Mouse (Mus musculus): ENCODE measurements around the gene Mfn2. TPM values are rescaled to one million over a fixed set of nuclear protein-coding genes. Genes with fewer than 3 reads are reported as not detected.

The Mfn2 gene
- polyA plus RNA-seq, 2 experiments, result 8.6 to 9.2 TPM

- peaks cover 3 to 31% of the 10 kb centered on the region in 2 experiments; a peak in 3 of 4 replicates for H3K4me1 ChIP-seq (replicated peaks; ENCODE audit: control insufficient read depth in 2 of 2, insufficient read depth in 2 of 2, low read length in 1 of 2)
- DNase-seq (ENCODE audit: low read depth in 3 of 3, low spot score in 3 of 3), result no peak
- no peak overlapping the region for H3K4me3 ChIP-seq (ENCODE audit: insufficient read depth in 1 of 2, low read depth in 2 of 2, low read length in 2 of 2)
- no peak overlapping the region for H3K27ac ChIP-seq
- no peak overlapping the region for H3K9ac ChIP-seq (replicated peaks)
- H3K27me3 ChIP-seq (ENCODE audit: control insufficient read depth, insufficient read depth, low read length), result no peaks in the 10 kb centered on the region; the same call in 1 of the 2 replicates
- no peaks in the 10 kb centered on the region for H3K9me3 ChIP-seq (ENCODE audit: control insufficient read depth, low read length)
- ATAC-seq (ENCODE audit: insufficient read depth), result no peak
- H3K4me2 ChIP-seq (ENCODE audit: low read depth), result no peak overlapping the region
- TF ChIP-seq EP300 (IDR thresholded peaks at IDR 0.05; ENCODE audit: low read depth) (no peak), CTCF (IDR thresholded peaks at IDR 0.05; ENCODE audit: low read depth) (no peak)
- WGBS (ENCODE audit: insufficient replicate concordance), result 52% methylated on average over 5 of the region's 5 CpGs
- no peaks in the 10 kb centered on the region for H3K36me3 ChIP-seq (replicated peaks; ENCODE audit: control insufficient read depth, insufficient read depth, low read depth)
Observed at GRCm38 (mm10) chr4:147937486-147937885, 33.0 kb upstream of the Mfn2 start.

- WGBS (ENCODE audit: insufficient replicate concordance), result 40% methylated on average over 3 of the region's 3 CpGs
- no peak for DNase-seq (ENCODE audit: low read depth in 3 of 3, low spot score in 3 of 3)
- peak overlapping the region; percentile 38; the same call in 1 of the 2 replicates for H3K9ac ChIP-seq (replicated peaks)
- no peaks in the 10 kb centered on the region for H3K9me3 ChIP-seq (ENCODE audit: control insufficient read depth, low read length)
- no peaks in the 10 kb centered on the region; the same call in 1 of the 2 replicates for H3K27me3 ChIP-seq (ENCODE audit: control insufficient read depth, insufficient read depth, low read length)
- peak overlapping the region in 1 of 2 experiments; percentile 66; a peak in 3 of 4 replicates for H3K4me3 ChIP-seq (ENCODE audit: insufficient read depth in 1 of 2, low read depth in 2 of 2, low read length in 2 of 2)
- H3K27ac ChIP-seq, result no peak overlapping the region
- no peak for TF ChIP-seq EP300 (IDR thresholded peaks at IDR 0.05; ENCODE audit: low read depth)
- no peak for TF ChIP-seq CTCF (IDR thresholded peaks at IDR 0.05; ENCODE audit: low read depth)
- H3K4me1 ChIP-seq (replicated peaks; ENCODE audit: control insufficient read depth in 2 of 2, insufficient read depth in 2 of 2, low read length in 1 of 2), result peaks cover 0 to 27% of the 10 kb centered on the region in 2 experiments; a peak in 3 of 4 replicates
- H3K4me2 ChIP-seq (ENCODE audit: low read depth), result peak overlapping the region; percentile 84
- no peak for ATAC-seq (ENCODE audit: insufficient read depth)
- no peaks in the 10 kb centered on the region for H3K36me3 ChIP-seq (replicated peaks; ENCODE audit: control insufficient read depth, insufficient read depth, low read depth)
Observed at GRCm38 (mm10) chr4:147937021-147937420, 32.5 kb upstream of the Mfn2 start.

GRCm38 (mm10) chr4:147936331-147936954, 31.9 kb upstream of the Mfn2 start, which contains the start of gene Plod1:
Gene Plod1 (minus strand): TSS chr4:147936767.
- ATAC-seq (ENCODE audit: insufficient read depth), result peak; percentile 32; the same call in 1 of the 2 replicates
- WGBS (ENCODE audit: insufficient replicate concordance), result under 1% methylated on average over 51 of the region's 51 CpGs
- Histone ChIP-seq H3K4me3 (ENCODE audit: insufficient read depth in 1 of 2, low read depth in 2 of 2, low read length in 2 of 2) (peak within 1 kb of the TSS; percentile 66 to 77), H3K27me3 (ENCODE audit: control insufficient read depth, insufficient read depth, low read length) (no peaks in the 10 kb centered on the region; the same call in 1 of the 2 replicates), H3K9ac (replicated peaks) (peak within 1 kb of the TSS; percentile 57), H3K36me3 (replicated peaks; ENCODE audit: control insufficient read depth, insufficient read depth, low read depth) (no peaks in the 10 kb centered on the region), H3K9me3 (ENCODE audit: control insufficient read depth, low read length) (no peaks in the 10 kb centered on the region), H3K4me2 (ENCODE audit: low read depth) (peak within 1 kb of the TSS; percentile 84), H3K4me1 (replicated peaks; ENCODE audit: control insufficient read depth in 2 of 2, insufficient read depth in 2 of 2, low read length in 1 of 2) (peaks cover 0 to 23% of the 10 kb centered on the region in 2 experiments; a peak in 3 of 4 replicates), H3K27ac (no peak within 1 kb of the TSS)
- no peak for TF ChIP-seq EP300 (IDR thresholded peaks at IDR 0.05; ENCODE audit: low read depth)
- TF ChIP-seq CTCF (IDR thresholded peaks at IDR 0.05; ENCODE audit: low read depth), result no peak
- DNase-seq (ENCODE audit: low read depth in 3 of 3, low spot score in 3 of 3), result peak in 2 of 3 experiments; percentile 24 to 26

GRCm38 (mm10) chr4:147935904-147936303, 31.4 kb upstream of the Mfn2 start:
- DNase-seq (ENCODE audit: low read depth in 3 of 3, low spot score in 3 of 3) (no peak), ATAC-seq (ENCODE audit: insufficient read depth) (no peak)
- Histone ChIP-seq H3K4me1 (replicated peaks; ENCODE audit: control insufficient read depth in 2 of 2, insufficient read depth in 2 of 2, low read length in 1 of 2) (peaks cover 0 to 23% of the 10 kb centered on the region in 2 experiments; a peak in 3 of 4 replicates), H3K27me3 (ENCODE audit: control insufficient read depth, insufficient read depth, low read length) (no peaks in the 10 kb centered on the region; the same call in 1 of the 2 replicates), H3K27ac (no peak overlapping the region), H3K9me3 (ENCODE audit: control insufficient read depth, low read length) (no peaks in the 10 kb centered on the region), H3K4me3 (ENCODE audit: insufficient read depth in 1 of 2, low read depth in 2 of 2, low read length in 2 of 2) (peak overlapping the region; percentile 66 to 77), H3K9ac (replicated peaks) (peak overlapping the region; percentile 57), H3K36me3 (replicated peaks; ENCODE audit: control insufficient read depth, insufficient read depth, low read depth) (no peaks in the 10 kb centered on the region), H3K4me2 (ENCODE audit: low read depth) (peak overlapping the region; percentile 84)
- 16% methylated on average over 9 of the region's 9 CpGs for WGBS (ENCODE audit: insufficient replicate concordance)
- TF ChIP-seq EP300 (IDR thresholded peaks at IDR 0.05; ENCODE audit: low read depth) (no peak), CTCF (IDR thresholded peaks at IDR 0.05; ENCODE audit: low read depth) (no peak)

GRCm38 (mm10) chr4:147934611-147935010, 30.1 kb upstream of the Mfn2 start:
- 48% methylated on average over 4 of the region's 4 CpGs for WGBS (ENCODE audit: insufficient replicate concordance)
- H3K27me3 ChIP-seq (ENCODE audit: control insufficient read depth, insufficient read depth, low read length), result no peaks in the 10 kb centered on the region; the same call in 1 of the 2 replicates
- peaks cover 0 to 18% of the 10 kb centered on the region in 2 experiments; a peak in 3 of 4 replicates for H3K4me1 ChIP-seq (replicated peaks; ENCODE audit: control insufficient read depth in 2 of 2, insufficient read depth in 2 of 2, low read length in 1 of 2)
- TF ChIP-seq CTCF (IDR thresholded peaks at IDR 0.05; ENCODE audit: low read depth) (no peak), EP300 (IDR thresholded peaks at IDR 0.05; ENCODE audit: low read depth) (no peak)
- no peak overlapping the region for H3K27ac ChIP-seq
- H3K9ac ChIP-seq (replicated peaks), result no peak overlapping the region
- no peaks in the 10 kb centered on the region for H3K36me3 ChIP-seq (replicated peaks; ENCODE audit: control insufficient read depth, insufficient read depth, low read depth)
- ATAC-seq (ENCODE audit: insufficient read depth) (no peak), DNase-seq (ENCODE audit: low read depth in 3 of 3, low spot score in 3 of 3) (no peak)
- no peak overlapping the region; the same call in 1 of the 2 replicates for H3K4me2 ChIP-seq (ENCODE audit: low read depth)
- H3K4me3 ChIP-seq (ENCODE audit: insufficient read depth in 1 of 2, low read depth in 2 of 2, low read length in 2 of 2), result no peak overlapping the region
- no peaks in the 10 kb centered on the region for H3K9me3 ChIP-seq (ENCODE audit: control insufficient read depth, low read length)
